Mouse (Mus musculus) liver, adult 2 months (tissue): Measurements from ENCODE around the gene Cdipt.

Source experiments
- CTCF ChIP-seq: fragments of 200-500 bp; IDR thresholded peaks from 2 replicates; pipeline ENCODE4 v1.5.1; 2011; ENCODE audit warnings: low read depth, low read length, control low read depth
- POLR2A ChIP-seq: fragments of 200-500 bp; IDR thresholded peaks from 2 replicates; pipeline ENCODE4 v1.6.1; 2011; ENCODE audit warnings: low read length, control low read depth; ENCODE audit not compliant: insufficient read depth; ENCODE audit errors: extremely low read depth

DNA sequence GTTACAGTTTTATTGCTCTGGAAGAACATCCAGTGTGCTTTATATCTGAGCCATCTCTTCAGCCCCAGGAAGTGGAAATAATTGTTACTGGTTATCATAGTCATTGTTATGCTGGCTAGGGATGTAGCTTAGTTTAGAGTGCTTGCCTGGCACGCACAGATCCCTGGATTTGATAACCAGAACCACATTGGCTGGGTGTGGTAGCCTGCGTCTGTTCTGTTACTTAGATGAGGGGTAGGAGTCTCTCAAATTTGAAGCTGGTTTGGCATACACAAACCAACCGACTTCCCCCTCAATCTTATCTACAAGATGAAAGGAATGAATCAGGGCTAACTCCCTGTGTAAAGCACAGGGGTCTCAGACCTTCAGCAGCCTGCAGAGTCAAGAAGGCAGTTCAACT lies 49.4 kb upstream of the Cdipt start:
- TF ChIP-seq CTCF = no peak
- no peak for TF ChIP-seq POLR2A
